Mouse (Mus musculus) G1E (cell line): ENCODE data around the gene Stap2.

Experiments used
- CTCF ChIP-seq: IDR thresholded peaks from 2 replicates; pipeline ENCODE4 v1.5.1; 2012; ENCODE audit warnings: low read depth, low read length, inconsistent platforms, mixed read lengths
- GATA1 ChIP-seq: IDR thresholded peaks from 2 replicates; pipeline ENCODE4 v1.6.1; 2012; ENCODE audit warnings: borderline replicate concordance, low read length, inconsistent platforms, mixed read lengths

- no peak for TF ChIP-seq CTCF
- no peak for TF ChIP-seq GATA1
These were observed 2.3 kb upstream of the Stap2 start for GRCm38 (mm10) chr17:56007444-56008355.
